Mouse (Mus musculus): ENCODE results near the gene Gm38392. TPM values are rescaled to one million over a fixed set of nuclear protein-coding genes. Genes with fewer than 3 reads are reported as not detected.
"Not testable (repeated sequence)": the region's sequence is repeated elsewhere in the genome, so short reads cannot be mapped to it uniquely, and the experiment has no call there.

The Gm38392 gene
- total RNA-seq (2015) (not detected in 2 replicates), total RNA-seq (2017) (not detected in 2 replicates)

- ATAC-seq (ENCODE audit: poor library complexity, severe bottlenecking), result no peak
Observed at GRCm38 (mm10) chr3:88287110-88287509, at the start of gene Gm38392. Gene Gm38392 (minus strand): TSS chr3:88287210.

GRCm38 (mm10) chr3:88336058-88337013 lies 49.3 kb upstream of the Gm38392 start, which contains the start of the genes Tmem79 and Smg5:
Gene Tmem79 (minus strand): TSS chr3:88336148.
Gene Smg5 (plus strand): TSS chr3:88336260.
- ATAC-seq (ENCODE audit: poor library complexity, severe bottlenecking), result peak; percentile 90

- peak; percentile 52 for ATAC-seq (ENCODE audit: poor library complexity, severe bottlenecking)
Observed at GRCm38 (mm10) chr3:88335436-88336053, 48.5 kb upstream of the Gm38392 start.

GRCm38 (mm10) chr3:88334902-88335435 lies 48.0 kb upstream of the Gm38392 start:
- ATAC-seq (ENCODE audit: poor library complexity, severe bottlenecking), result no peak

- ATAC-seq (ENCODE audit: poor library complexity, severe bottlenecking), result no peak
Observed at GRCm38 (mm10) chr3:88334029-88334658, 47.1 kb upstream of the Gm38392 start.

- 0 out of 2 replicates have a peak, but pooled peaks have one; percentile 44 for ATAC-seq (ENCODE audit: poor library complexity, severe bottlenecking)
Observed at GRCm38 (mm10) chr3:88331282-88331681, 44.3 kb upstream of the Gm38392 start.

GRCm38 (mm10) chr3:88328956-88329355 lies 41.9 kb upstream of the Gm38392 start:
- no peak for ATAC-seq (ENCODE audit: poor library complexity, severe bottlenecking)

GRCm38 (mm10) chr3:88324951-88325405 lies 38.0 kb upstream of the Gm38392 start, which contains the start of gene Glmp:
Gene Glmp (plus strand): TSS chr3:88325023.
- ATAC-seq (ENCODE audit: poor library complexity, severe bottlenecking), result peak; percentile 94

GRCm38 (mm10) chr3:88299172-88299571 lies 12.2 kb upstream of the Gm38392 start:
- no peak for ATAC-seq (ENCODE audit: poor library complexity, severe bottlenecking)

GRCm38 (mm10) chr3:88297321-88297851 lies 10.4 kb upstream of the Gm38392 start:
- peak; percentile 17 for ATAC-seq (ENCODE audit: poor library complexity, severe bottlenecking)

- ATAC-seq (ENCODE audit: poor library complexity, severe bottlenecking), result peak; percentile 91
Observed at GRCm38 (mm10) chr3:88296561-88297318, 9.7 kb upstream of the Gm38392 start, which contains the start of the genes Tsacc and Cct3. Gene Tsacc (minus strand): TSS chr3:88296999. Gene Cct3 (plus strand): TSS chr3:88297116.

GRCm38 (mm10) chr3:88296110-88296560 lies 9.1 kb upstream of the Gm38392 start:
- ATAC-seq (ENCODE audit: poor library complexity, severe bottlenecking), result no peak

- not testable (repeated sequence) for ATAC-seq (ENCODE audit: poor library complexity, severe bottlenecking)
Observed at GRCm38 (mm10) chr3:88295272-88295671, 8.3 kb upstream of the Gm38392 start.

GRCm38 (mm10) chr3:88291970-88292369 lies 5.0 kb upstream of the Gm38392 start:
- no peak for ATAC-seq (ENCODE audit: poor library complexity, severe bottlenecking)

- not testable (repeated sequence) for ATAC-seq (ENCODE audit: poor library complexity, severe bottlenecking)
Observed at GRCm38 (mm10) chr3:88288133-88288713, 1.2 kb upstream of the Gm38392 start.

GRCm38 (mm10) chr3:88285565-88285895 lies 1.5 kb downstream of the Gm38392 start:
- not testable (repeated sequence) for ATAC-seq (ENCODE audit: poor library complexity, severe bottlenecking)

GRCm38 (mm10) chr3:88284815-88285564 lies 2.0 kb downstream of the Gm38392 start:
- ATAC-seq (ENCODE audit: poor library complexity, severe bottlenecking), result not testable (repeated sequence)

- not testable (repeated sequence) for ATAC-seq (ENCODE audit: poor library complexity, severe bottlenecking)
Observed at GRCm38 (mm10) chr3:88281141-88281916, 5.7 kb downstream of the Gm38392 start.
